Mouse (Mus musculus): ENCODE data around the gene Srsf4.
A peak's percentile ranks its signal among the peaks of the same experiment; 100 is the strongest.

Gene Srsf4

GRCm38 (mm10) chr4:131914891-131915469 is 41.6 kb downstream of the Srsf4 start:
- DNase-seq (ENCODE audit: low spot score) = no peak

DNA sequence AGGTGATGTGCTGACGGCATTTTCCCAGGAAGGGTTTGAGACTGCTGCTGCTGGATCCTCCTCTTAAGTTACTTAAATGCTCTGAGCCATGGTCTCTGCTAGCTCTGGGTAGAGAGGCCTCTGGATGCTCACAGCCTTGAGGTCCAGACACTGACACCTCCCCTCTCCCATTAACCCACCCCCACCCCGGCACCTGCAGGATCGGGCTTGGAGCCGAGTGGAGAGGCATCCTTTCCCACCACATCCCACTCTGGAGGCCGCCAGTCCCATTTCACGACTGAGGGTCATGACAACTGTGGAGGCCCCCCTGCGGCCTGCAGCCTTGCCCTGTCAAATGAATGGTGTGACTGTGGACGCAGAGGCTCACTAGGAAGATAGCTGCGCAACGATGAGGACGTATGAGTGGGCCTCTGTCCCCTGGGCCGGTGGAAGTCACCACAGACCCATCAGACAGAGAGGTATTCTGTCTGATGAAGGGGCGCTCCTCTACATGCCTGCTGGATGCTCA is 42.5 kb downstream of the Srsf4 start:
- no peak for DNase-seq (ENCODE audit: low spot score)

GRCm38 (mm10) chr4:131916425-131916824 is 43.0 kb downstream of the Srsf4 start:
- DNase-seq (ENCODE audit: low spot score) = peak; percentile 84

DNA sequence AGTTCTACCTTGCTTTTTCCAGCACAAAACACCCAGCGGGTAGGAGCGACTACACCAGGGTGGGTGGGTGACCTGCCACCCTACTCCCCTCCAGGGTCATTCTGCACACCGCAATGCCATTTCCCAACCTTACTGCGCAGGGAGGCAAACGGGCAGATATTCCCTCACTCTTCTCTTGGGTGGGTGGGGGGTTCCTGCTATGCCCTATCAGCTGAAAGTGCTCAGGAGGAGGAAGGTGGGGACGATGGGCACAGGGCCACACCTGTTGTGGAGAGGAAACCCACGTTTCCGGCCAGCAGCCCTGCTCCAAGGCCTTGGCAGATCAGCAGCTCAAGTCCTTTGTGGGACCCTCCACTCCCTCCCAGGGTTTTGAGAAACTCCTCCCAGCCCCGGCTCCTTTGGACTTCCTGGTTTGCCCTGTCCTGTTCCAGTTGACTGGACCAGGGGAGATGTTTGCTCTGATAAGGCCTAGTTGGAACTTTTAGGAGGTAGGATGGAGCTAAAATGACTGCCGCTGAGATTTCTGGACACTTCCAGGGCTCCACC is 43.7 kb downstream of the Srsf4 start:
- DNase-seq (ENCODE audit: low spot score) = no peak

DNA sequence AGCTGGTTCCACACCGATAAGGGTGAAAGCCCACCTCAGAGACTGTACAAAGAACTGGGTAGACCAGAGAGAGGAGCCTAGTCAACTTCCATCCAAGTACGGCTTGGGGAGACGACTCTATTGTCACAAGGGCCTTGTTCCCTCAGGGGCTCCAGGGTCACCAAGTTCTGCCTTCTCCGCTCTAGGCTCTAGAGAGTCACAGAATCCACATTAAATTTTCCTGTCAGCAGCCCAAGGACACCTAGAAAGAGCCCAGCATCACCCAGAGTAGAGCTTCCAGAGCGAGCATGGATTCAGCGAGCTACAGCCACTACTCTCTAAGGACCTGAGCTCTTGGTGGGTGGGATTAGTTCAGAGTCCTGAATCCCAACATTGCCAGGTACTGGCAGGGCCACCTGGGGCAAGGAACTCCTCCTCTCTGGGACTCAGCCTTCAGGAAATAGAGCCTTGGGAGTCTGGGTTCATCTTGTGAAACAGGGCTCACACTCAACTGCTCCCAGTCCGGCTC is 44.7 kb downstream of the Srsf4 start:
- no peak for DNase-seq (ENCODE audit: low spot score)

DNA sequence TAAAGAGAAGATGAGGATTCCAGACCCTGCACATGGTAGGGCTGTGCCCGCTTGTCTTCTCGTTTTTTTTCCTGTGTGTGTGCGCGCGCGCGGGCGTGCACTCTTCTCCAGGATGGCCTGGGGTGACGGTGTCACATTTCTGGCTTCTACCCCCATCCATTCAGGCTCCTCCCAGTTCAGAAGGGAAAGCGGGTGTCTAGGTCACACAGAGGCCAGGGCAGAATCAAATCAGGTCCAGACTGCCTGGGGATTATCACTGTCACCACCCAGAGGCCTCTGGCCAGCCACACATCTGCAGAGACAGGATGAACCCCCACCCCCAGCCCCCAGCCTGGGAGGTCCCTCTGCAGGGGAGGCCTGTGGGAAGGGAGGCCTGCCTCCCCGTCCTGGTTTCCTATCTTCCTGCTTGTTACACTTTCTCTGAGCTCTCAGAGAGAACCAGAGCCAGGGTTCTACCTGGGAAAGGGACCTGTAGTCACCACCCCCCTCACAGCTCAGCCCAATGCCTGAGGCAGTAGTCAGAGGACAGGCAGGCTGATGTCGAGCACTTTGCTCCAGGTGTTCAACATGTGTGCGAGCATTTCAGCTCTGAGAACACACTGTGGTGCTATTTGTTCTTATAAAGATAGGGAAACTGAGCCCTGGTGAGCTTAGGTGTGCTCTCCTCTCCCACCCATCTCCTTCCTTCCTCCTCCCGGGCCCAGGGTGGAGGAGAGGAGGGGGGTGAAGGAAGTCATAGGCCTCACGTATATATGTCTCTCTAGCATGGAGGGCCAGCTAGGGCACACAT is 45.5 kb downstream of the Srsf4 start:
- no peak for DNase-seq (ENCODE audit: low spot score)

GRCm38 (mm10) chr4:131919506-131920140 is 46.2 kb downstream of the Srsf4 start:
- DNase-seq (ENCODE audit: low spot score) = no peak

- no peak for DNase-seq (ENCODE audit: low spot score)
These were observed 46.8 kb downstream of the Srsf4 start for GRCm38 (mm10) chr4:131920141-131920594.

GRCm38 (mm10) chr4:131920595-131921351 is 47.4 kb downstream of the Srsf4 start:
- peak; percentile 59 for DNase-seq (ENCODE audit: low spot score)

DNA sequence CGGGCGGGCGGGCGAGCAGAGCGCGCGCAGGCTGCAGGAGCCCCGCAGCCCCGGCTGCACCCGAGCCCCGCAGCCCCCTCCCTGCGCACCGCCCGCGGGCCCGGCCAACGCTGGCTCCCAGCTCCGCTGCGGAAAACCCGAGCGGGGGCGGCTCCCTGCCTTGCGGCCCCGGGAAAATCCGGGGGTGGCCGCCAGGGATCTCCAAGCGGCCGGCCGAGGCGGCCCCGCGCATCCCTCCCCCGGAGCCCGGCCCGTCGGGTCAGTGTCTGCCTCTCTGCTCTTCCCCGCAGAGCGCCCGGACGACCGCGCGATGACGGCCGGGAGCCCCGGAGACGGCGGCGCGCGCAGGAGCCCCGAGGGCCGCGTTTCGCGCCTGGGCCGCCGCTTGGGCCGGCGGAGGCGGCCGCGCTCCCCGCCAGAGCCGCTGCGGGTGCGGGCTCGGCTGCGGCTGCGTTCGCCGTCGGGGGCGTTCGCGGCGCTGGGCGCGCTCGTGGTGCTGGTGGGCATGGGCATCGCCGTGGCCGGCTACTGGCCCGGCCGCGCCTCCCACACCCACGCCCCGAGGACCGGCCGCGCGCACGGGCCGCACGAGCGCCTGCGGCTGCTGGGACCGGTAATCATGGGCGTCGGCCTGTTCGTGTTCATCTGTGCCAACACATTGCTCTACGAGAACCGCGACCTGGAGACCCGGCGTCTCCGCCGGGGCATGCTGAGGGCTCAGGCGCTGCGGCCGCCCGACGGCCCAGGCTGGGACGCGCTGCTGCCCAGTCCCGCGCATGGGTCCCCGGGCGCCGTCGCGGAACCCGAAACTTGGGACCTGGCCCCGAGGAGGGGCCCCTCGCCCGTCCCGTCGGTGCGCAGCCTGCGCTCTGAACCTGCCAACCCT is 48.3 kb downstream of the Srsf4 start, which contains the start of gene Tmem200b:
Gene Tmem200b, plus strand, starts transcription at position 311 of the 886 bp plus-strand sequence.
- DNase-seq (ENCODE audit: low spot score) = no peak

DNA sequence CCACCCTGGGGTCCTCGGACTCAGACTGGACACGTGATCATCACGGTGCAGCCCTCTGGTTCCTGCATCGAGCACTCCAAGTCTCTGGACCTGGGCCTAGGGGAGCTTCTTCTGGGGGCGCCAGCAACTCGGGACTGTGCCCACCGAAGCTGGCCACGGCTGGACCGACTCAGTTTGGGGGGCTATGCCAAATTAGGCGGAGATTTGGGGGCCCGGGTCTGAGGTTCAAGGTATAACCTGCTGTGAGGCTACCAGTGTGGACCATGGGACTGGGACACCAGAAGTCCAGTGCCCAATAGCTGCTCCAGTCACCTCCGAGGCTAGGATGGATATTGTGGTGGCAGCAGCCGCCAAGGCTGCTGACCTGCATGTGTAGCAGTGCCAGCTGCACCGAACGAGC is 49.0 kb downstream of the Srsf4 start:
- DNase-seq (ENCODE audit: low spot score) = no peak

- no peak for DNase-seq (ENCODE audit: low spot score)
These were observed 50.8 kb downstream of the Srsf4 start for GRCm38 (mm10) chr4:131924096-131924810.

DNA sequence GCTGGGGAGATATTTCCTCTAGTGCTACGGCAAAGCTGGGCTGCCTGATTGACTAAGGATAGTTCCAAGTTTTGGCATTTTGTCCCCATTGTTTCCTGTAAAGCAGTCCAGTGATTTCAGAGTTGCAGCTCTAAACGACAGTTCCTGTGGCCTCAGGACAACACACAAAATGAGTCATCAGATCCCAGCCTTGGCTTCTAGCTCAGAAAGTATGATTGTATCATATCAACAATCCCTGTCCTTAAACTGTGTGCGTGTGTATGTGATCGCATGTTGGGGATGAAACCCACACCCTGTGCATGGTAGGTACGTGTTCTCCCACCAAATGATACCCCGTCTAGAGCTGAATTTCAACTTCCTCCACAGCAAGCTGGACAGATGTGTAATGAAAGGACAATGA is 55.7 kb downstream of the Srsf4 start:
- no peak for DNase-seq (ENCODE audit: low spot score)

- DNase-seq (ENCODE audit: low spot score) = no peak
These were observed 66.0 kb downstream of the Srsf4 start for GRCm38 (mm10) chr4:131939459-131939858.

- DNase-seq (ENCODE audit: low spot score) = no peak
These were observed 67.4 kb downstream of the Srsf4 start for GRCm38 (mm10) chr4:131940846-131941245.

DNA sequence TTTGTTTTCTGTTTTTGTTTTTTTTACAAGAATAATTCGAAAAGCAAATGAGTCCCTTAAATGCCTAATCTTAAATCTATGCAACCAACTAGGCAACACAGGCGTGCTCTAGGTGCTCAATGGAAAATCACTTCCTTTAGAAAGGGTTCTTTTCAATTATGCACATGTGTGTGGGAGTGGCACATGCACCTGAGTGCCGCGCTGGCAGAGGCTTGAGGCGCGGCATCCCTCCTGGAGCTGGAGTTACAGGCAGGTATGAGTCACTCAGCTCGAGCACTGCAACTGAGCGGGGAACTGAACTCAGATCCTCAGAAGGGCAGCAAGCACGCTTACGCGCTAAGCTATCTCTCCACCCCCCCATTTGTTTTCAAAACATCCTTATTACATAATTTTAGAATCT is 74.4 kb downstream of the Srsf4 start:
- no peak for DNase-seq (ENCODE audit: low spot score)

- no peak for DNase-seq (ENCODE audit: low spot score)
These were observed 76.5 kb downstream of the Srsf4 start for GRCm38 (mm10) chr4:131949903-131950302.

DNA sequence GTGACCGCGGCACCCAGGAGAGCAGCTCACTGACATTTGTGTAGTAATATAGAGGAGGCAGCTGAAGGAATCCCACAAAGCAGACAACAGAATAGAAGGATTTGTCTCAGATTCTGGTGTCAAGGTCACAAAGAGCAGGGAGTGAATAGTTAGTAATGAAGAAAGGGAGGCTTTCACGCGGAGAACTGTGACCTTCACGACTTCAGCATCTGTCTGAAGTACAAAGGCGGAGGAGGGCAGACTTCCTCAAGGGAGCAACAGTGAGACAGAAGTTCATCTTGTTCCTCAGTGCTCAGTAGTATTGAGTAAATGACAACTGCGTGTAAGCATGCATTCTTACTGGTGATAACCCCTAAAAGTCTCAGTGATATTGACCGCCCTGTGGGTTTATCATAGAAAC is 77.2 kb downstream of the Srsf4 start:
- DNase-seq (ENCODE audit: low spot score) = no peak
